Mouse (Mus musculus) urinary bladder, postnatal 25 days (tissue): ENCODE results near the gene Pdpk1.

Experiments
- DNase-seq: peaks from one replicate; pipeline ENCODE4 v3.0.0; 2022; ENCODE audit warnings: low spot score

Gene Pdpk1

GRCm38 (mm10) chr17:24036954-24037353 lies 113.8 kb downstream of the Pdpk1 start:
- no peak for DNase-seq

DNA sequence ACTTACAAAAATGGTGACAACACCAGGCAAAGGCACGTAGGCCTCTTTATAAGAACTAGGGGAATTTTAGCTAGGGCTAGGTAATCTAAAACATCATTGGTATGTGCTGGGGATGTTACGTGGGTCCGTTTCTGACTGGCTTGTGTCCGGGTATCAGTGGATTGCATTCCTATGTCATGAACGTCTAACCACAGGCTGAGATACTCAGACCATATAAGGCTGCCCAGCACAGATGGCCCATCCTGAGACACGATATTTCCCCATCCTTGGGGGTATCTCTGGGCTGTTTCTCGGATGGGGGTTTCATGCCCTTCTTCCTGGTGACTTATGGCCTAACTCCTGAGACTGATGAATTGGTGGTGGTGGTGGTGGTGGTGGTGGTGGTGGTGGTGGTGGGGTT lies 115.6 kb downstream of the Pdpk1 start:
- no peak for DNase-seq

- DNase-seq, result no peak
Measured at GRCm38 (mm10) chr17:24030551-24030950, 120.2 kb downstream of the Pdpk1 start.

DNA sequence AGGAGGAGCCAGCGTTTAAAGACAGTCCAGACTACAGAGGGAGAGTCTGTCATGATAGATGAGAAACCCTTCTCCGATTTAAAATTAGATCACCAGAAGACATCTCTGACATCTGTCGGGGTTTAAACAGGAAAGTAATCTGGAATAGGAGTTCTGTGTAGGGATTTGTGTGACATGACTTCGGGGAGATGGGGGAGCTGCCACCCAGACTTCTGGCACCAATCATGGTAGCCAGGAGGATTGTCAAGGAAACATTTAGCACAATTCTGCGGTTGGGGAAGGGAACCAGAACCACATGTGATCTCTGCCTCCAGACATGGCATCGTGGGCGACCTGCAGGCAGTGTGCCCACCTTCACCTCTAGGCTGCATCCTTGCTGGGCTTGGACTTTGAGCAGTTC lies 121.2 kb downstream of the Pdpk1 start:
- DNase-seq, result no peak
